Mouse (Mus musculus): ENCODE results near the gene Trim41.
"Not testable (repeated sequence)": the region's sequence is repeated elsewhere in the genome, so short reads cannot be mapped to it uniquely, and the experiment has no call there.

The Trim41 gene

DNA sequence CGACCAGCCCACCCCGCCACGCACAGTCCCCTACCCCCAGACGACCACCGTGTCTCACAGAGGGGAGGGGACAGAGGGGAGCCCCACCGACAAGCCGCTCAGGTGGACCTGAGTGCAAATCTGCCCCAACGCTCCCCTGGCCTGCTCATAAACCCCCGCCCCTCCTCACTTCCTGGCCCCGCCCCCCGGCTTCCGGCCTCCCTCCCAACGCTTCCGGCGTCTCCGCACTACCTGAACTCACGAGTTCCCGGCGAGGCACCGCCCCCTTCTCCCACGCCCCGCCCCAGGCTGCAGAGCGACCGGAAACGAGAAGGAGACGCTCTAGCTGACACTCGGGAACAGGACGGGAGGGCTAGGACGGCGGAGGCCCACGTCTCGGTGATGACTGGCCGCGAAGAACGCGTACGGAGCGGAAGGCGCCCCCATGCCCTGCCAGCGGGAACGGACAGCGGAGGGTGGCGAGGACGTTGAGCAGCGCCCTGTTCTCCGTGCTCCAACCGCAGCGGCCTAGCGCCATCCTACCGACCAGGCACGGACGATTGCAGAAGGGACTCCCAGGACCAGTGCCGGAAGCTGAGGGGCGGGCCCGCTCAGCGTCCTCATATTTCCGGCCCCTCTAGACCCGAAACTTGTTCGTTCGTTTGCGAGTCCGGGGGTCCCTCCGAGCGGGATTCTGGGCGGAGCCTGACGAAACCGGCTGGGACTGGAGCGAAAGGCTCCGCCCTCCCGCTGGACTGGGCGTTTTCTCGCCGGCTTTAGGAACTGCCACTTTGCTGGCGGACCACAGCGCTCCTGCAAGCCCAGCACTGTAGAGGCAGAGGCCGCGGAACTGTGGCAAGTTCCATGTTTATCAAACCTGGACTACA lies at the start of gene Trim41:
Gene Trim41, minus strand, starts transcription at position 554 of the 866 bp plus-strand sequence.
- DNase-seq (ENCODE audit: low spot score) = peak; percentile 97

DNA sequence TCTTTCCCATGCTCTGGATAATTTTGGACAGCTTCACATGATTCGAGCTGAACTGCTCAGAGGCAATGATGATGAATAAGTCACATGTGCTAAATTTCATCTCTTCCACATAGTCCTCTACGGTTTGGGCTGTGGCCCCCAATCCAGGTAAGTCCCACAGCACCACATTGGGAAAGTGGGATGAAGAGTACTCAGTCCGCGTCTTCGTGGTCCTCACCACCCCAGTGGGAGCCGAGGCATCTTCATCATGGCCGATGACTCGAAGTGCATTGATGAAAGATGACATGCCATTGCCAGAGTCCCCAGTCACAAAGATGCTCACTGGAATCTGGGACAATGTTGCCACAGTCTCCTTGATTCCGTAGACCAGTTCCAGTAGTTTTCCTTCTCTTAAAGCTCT lies 49.3 kb upstream of the Trim41 start:
- DNase-seq (ENCODE audit: low spot score) = no peak

DNA sequence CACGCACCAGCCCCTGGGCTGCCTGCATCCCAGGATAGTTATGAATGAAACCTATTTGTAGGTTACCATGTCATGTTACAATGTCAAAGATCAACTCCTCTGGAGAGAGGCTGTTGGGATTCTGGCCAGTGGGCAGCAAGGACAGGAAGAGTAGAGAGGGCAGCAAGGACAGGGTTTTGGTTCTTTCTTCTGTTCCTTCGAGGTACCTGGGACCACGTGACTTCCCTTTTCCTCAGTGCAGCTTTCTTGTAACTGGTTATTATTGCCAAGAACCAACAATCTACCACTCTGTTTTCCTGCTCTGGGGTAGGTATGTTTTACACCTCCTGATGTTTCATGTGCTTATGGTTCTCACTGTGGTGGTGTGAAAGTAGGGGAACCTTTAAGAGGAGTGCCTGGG lies 46.7 kb upstream of the Trim41 start:
- DNase-seq (ENCODE audit: low spot score) = no peak

DNA sequence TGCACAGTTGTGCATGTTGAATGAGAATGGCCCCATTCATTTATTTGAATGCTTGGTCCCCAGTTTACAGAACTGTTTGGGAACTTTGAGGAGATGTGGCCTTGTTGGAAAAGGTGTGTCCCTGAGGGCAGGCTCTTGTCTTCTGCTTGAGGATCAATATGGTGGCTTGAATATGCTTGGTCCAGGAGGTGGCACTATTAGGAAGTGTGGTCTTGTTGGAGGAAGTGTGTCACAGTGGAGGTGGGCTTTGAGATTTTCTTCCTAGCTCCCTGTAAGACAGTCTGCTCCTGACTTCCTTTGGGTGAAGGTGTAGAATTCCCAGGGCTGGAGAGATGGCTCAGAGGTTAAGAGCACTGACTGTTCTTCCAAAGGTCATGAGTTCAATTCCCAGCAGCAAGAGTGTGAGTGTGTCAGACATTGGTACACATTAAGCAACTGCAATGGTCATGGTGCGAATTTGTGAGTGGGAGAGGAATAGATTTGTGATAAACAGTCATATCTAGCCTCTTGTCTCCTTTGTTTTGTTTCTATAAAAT lies 45.7 kb upstream of the Trim41 start:
- no peak for DNase-seq (ENCODE audit: low spot score)

DNA sequence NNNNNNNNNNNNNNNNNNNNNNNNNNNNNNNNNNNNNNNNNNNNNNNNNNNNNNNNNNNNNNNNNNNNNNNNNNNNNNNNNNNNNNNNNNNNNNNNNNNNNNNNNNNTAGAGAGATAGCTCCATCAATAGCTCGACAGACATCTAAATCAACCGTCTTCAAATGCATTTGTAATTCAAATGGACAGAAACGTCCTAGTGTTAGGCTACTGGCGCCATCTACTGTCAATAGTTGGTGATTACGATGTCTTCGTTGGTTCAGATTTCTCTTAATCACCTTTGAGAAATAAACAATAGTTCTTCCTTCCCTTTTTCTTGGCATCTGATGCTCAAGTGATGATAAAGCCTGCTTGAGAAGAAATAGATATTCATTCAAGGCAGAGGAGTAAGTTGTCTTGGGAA lies 41.9 kb upstream of the Trim41 start:
- DNase-seq (ENCODE audit: low spot score) = no peak

DNA sequence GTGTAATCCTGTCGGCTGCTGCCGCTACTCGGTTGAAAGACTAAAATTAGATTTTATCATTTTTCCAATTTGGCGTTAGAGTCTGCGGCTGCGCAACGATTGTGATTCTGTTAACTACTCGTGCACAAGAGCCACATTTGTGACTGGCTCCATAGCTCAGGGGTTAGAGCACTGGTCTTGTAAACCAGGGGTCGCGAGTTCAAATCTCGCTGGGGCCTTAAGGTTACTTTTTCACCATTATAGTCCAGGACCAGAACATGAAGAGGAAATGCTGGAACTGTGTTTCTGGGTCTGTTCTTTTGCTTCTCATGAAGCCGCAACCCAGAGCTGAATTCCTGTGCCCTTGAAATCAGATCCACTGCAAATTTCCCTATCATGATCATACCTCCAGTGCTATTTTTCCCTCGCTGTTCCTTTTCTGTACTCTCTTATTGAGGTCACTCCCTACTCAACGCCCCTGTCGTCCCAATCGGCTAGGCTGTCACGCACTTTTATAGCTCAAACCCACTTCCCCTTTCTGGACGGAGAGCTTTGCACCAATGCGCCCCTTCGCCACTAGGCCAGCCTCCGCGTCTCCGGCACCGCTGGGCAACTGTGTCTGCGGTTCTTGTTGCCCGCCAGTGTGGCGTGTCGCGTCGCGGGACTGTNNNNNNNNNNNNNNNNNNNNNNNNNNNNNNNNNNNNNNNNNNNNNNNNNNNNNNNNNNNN lies 36.5 kb upstream of the Trim41 start:
- DNase-seq (ENCODE audit: low spot score) = peak; percentile 97

DNA sequence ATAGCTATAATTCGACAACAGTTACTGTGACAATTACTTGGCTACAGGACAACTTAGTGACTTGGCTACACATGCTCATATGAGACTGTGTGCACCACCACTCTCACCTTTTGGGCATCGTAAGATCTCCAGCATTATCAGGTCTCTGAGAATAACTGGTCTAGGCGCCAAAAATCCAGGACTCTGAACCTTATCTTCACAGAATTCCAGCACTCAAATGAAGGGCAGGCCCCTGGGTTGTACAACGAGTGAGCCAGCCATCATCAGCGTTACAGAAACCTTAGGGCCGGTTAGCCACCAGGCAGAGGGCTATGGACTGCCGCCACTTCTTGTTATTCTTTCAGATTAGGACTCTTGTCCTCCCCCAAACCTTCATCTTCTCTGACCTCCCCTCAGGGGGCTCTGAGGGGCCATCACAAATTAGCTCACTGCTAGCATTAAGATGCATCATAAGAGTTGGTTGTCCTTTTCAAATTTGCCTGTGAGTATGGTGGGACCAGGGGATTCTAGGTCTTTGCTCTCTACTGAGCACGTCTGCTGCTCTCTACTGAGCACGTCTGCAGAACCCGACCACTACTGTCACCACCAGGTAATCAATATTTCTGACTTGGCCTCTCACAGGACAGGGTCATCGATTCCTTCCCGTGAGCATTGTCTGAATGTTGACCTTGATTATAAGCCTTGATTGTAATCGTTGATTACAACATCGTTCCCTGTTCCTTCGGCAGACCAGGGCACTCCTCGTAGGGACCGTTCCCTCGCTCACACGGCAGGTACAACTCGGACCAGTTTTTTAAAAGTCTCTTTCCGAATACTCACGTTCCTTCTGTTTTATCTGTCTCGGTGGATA lies 35.7 kb upstream of the Trim41 start:
- no peak for DNase-seq (ENCODE audit: low spot score)

DNA sequence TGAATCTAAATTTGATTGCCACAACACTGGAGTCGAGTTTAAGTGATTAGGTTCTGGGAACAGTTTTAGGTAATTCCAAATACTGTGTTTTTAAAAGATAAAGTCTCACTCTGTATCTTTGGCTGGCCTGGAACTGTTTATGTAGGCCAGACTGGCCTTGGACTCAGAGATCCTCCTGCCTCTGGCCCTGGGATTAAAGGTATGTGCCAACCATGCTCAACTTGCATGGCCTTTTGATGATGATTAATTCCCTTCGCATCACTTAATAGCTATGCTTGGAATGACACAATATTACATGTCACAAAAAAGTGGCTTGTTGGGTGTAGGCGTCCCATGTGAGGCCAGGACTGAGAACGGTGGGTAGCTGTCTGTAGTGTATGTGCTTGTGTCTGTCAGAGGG lies 35.0 kb upstream of the Trim41 start:
- DNase-seq (ENCODE audit: low spot score) = no peak

DNA sequence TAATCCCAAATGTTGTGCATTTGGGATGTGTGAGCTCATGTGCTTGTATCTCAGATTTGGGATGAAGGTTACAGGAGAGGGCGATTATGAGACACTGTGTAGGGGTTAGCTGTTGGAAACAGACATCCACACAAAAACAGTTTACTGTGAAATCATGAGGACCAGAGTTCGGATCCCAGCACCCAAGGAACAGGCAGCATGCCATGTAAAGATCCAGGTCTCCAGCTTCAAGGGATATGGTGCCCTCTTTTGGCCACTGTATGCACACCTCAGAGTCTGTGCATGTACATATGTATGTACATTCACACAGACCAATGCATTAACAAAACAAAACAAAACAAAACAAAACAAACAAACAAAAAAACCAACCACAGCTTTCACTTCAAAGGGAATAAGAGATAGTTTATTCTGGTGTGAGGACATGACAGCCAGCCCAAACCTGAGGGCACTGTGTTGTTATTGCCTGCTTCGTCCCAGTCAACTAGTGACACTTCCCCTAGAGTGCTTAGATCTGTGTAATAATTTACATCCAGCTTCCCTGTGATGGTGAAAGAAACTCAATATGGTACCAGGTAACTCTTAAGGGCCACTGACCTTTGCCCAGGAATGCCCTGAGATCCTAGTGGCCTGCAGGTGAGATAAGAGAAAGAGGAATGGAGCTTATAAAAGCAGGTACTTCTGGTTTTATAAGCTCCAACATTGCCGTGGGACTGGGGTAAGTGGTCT lies 34.3 kb upstream of the Trim41 start:
- DNase-seq (ENCODE audit: low spot score) = no peak

DNA sequence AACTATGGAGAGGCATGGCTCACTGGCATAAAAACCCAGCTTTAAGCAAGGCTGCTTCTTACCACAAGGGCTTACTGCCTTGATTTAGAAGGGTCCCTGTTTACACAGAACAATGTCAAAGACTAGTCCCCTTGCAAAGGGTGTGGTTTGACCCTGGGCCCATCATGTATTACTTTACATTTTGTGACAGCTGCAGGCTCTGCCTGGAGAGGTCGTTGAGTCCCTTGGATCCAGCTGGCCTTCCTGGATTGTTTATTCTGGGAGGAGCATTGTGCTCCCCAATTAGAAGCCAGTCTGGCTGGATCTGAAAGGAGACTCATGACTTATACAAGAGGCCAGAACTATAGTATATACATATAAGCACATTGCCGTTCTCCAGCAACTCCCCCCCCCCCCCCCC lies 33.1 kb upstream of the Trim41 start:
- DNase-seq (ENCODE audit: low spot score) = no peak

DNA sequence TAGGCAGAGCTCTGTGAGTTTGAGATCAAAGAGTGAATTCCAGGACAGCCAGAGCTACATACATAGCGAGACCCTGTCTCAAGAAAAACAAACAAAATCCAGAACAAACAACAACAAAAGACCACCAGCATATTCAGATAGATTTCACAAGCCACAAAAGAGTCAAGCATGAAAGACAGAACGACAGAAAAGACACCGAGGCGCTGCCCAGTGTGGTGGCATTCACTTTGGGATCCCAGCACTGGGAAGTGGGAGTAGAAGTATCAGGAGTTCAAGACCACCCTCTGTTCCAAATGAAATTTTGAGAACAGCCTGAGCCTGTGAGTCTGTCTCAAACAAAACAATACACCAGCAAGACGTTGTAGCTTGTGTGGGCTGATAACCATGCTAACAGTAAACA lies 29.7 kb upstream of the Trim41 start:
- DNase-seq (ENCODE audit: low spot score) = no peak

DNA sequence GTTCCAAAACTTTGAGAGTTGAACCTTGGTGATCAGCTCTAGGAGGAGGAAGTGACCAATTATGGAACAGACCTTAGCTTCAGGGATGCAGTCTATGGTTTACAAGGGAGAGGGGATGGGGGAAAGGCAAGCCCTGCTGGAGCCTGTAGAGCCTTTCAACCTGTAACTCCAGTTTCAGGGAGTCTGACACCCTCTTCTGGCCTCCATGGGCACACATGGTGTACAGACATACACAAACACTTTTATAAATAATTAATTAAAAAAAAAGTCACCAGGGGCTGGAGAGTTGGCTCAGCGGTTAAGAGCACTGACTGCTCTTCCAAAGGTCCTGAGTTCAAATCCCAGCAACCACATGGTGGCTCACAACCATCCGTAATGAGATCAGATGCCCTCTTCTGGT lies 29.2 kb upstream of the Trim41 start:
- DNase-seq (ENCODE audit: low spot score) = not testable (repeated sequence)

DNA sequence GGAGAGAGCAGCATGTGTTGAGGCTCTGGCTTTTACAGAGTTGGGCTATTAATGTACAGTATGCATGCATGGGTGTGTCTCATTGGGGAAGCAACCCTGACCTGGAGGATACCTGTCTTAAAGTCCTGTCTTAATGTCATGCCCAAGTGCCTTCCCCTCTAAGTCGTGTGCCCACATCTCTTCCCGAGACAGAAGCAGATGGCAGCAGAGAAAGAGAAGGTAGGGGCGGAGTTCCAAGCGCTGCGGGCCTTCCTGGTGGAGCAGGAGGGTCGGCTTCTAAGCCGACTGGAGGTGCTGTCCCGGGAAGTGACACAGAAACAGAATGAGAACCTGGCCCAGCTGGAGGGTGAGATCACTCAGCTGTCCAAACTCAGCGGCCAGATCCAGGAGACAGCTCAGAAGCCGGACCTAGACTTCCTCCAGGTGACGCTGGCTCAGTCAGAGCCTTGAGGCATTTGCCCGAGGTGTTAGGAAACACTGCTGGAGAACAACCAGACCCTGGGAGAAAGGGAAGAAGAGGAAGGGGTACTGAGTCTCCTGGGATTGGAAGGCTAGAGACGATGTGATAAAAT lies 28.2 kb upstream of the Trim41 start:
- no peak for DNase-seq (ENCODE audit: low spot score)

DNA sequence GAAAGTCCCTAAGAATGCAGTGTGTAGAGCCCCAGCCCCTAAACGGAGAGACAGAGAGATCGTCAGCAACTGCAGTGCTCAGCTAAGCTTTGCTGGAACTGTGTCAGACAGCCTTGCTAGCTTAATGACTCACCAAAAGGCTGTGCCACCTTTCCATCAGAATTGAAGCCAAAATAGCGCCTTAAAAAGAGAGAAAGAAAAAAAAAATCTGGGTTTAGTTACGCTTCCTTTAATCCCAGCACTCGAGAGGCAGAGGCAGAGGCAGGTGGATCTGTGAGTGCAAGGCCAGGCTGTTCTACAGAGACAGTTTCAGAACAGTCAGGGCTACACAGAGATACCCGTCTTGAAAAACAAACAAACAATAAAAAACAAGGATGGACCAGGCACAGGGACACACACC lies 27.2 kb upstream of the Trim41 start:
- DNase-seq (ENCODE audit: low spot score) = no peak

DNA sequence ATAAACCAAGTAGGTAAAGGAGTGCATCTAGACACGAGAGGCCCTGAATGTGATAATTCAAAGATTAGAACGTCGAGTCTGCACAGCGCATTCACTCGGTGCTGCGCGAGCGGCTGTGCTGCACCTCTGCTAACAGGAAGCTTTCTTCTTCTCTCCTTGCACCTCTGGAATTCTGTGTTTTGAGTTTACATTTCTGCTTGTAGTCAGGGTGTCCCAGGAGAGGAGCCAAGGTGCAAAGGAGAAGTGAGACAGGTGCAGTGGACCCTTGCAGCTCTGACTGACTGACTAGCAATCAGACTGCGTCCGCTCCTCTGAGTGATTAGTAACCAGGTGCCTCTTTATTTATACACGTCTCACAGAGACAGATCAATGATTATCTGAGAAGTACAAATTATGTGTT lies 26.0 kb upstream of the Trim41 start:
- no peak for DNase-seq (ENCODE audit: low spot score)

DNA sequence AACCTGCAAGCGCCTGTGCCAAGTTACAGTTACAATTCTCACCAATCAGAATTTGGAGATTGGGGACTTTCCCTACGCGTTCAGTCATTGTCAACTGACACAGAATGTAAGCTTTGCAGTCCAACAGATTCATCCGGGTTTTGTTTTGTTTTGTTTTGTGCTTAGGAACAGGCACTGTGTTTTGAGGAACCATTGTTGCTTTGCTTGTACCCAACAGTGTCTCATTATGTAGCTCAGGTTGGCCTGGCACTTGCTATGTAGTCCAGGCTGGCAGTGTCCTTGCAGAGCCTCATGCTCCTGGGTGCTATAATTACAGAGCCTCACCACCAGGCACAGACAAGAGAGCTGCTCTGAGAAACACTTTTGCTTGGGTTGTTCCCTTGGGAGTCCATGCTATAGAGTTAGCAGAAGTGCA lies 25.2 kb upstream of the Trim41 start:
- no peak for DNase-seq (ENCODE audit: low spot score)

DNA sequence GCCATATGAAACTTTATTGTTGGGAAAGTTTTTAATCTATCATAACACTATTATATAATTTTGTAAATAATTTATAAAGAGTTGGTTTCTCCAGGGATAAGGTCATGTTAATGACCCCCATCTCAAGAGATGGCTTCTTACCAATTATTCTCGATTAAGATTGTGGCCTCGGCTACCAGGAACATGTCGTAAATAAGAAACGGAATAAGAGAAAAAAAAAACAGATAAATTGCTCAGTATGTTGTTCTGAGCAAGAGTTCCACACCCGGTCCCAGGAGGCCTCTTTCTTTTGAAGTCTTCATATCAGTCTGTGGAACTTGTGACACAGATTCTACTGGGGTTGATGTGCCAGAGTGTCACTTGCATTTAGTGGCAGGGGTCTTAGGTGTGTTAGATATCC lies 24.1 kb upstream of the Trim41 start:
- no peak for DNase-seq (ENCODE audit: low spot score)

DNA sequence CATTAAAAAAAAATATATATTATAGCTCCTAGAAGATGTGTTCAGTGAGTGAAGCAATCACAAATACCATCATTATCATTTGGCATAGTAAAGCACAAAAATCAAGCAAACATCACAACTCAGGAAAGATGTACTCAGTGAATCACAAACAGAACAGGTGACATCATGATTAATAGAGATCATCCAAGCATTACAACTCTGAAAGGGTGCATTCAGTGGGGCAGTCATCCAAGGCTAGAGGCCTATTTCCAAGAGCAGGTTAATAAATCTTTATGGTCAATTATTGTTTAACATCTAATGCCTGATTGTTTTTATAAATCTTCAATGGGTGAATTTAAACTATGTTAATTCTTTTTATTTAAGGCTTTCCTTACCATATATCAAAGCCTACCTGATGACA lies 23.7 kb upstream of the Trim41 start:
- no peak for DNase-seq (ENCODE audit: low spot score)

DNA sequence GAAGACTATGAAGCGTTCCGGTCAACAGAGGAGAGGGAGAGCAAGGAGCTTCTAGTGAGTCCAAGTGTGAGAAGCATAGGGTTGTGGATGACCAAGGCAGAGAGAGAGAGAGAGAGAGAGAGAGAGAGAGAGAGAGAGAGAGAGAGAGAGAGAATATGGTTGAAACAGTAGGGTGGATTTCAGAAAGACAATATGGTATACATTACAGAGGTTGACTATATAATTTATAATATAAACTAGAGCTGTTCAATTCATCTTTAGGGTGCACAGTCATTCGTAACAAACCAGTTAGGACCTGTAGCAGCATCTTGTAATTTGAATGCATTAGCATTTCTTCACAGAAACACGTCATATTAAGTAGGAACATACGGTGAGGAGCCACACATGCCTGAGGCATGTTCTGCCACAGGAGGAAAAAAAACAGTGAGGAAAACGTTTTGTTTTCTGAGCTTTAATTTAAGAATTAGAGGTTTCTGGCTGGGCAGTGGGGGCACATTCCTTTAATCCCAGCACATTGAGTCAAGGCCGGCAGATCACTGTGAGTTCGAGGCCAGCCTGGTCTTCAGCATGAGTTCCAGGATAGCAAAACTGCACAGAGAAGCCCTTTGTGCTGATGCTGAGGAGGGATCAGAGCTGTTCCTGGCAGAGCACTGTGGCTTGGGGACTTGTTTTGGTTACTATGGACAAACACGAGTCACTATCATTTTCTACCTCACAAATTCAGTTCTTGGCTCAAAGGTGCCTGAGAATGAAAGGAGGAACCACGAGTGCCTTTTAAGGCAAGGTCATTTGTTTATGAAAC lies 21.9 kb upstream of the Trim41 start:
- DNase-seq (ENCODE audit: low spot score) = no peak

DNA sequence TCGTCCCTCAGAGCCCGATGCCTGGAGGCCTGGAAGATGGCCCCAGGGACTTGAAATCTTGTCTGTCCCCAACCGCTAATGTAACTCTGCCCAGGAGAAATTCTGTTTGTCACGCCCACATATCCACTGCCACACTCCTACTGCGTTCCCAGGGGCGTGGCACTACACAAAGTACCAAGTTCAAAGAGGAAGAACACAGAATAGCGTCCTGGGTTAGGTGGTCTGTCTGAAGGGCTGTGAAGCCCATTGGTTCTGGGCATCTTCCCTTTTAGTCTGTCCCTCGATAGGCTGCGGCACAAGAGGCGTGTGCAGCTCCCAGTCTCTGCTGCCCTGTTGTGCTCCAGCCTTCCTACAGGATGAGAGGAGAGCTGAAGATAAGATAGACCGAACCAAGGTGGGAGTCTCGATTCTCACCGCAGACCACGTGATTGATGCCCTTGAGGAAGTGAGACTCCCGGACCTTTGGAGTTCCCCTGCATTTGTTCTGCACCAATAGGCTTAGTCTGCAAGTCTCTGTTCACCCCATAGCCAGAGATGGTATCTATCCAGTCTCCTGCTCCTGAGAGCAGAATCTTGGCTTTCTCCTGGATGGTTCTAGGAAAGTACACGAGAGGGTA lies 21.1 kb upstream of the Trim41 start:
- no peak for DNase-seq (ENCODE audit: low spot score)

Data from layer of hippocampus, adult 9-10 months (tissue).